Comparison of ENCODE assay signal across 8 mouse cellular contexts in genomic region chr9:23027377-23028313, GRCm38 (mm10).
DNase-seq lines count a peak whose midpoint lies in the region; ATAC-seq lines count a peak whose summit lies in the region.

No protein-coding gene starts in this region.

- H3K36me3 ChIP-seq in embryonic facial prominence, embryonic 14.5 days (ENCODE audit: control insufficient read depth, insufficient read depth, low read length), result no peaks in the 10 kb centered on the region
- H3K36me3 ChIP-seq in hindbrain, embryonic 10.5 days, result no peaks in the 10 kb centered on the region

- no peak overlapping the region for H3K4me3 ChIP-seq in embryonic facial prominence, embryonic 14.5 days (ENCODE audit: low read depth, low read length)
- no peak overlapping the region for H3K4me3 ChIP-seq in hindbrain, embryonic 10.5 days

- H3K9me3 ChIP-seq in embryonic facial prominence, embryonic 14.5 days (ENCODE audit: control insufficient read depth, low read length), result no peaks in the 10 kb centered on the region
- H3K9me3 ChIP-seq in hindbrain, embryonic 10.5 days, result no peaks in the 10 kb centered on the region

- H3K27ac ChIP-seq in embryonic facial prominence, embryonic 14.5 days (replicated peaks; ENCODE audit: low read depth, low read length), result no peak overlapping the region
- peak overlapping the region; percentile 45 for H3K27ac ChIP-seq in hindbrain, embryonic 10.5 days

- no peaks in the 10 kb centered on the region for H3K27me3 ChIP-seq in embryonic facial prominence, embryonic 14.5 days (replicated peaks; ENCODE audit: control insufficient read depth, insufficient read depth, low read length)
- peaks cover 12% of the 10 kb centered on the region; the same call in 1 of the 2 replicates for H3K27me3 ChIP-seq in hindbrain, embryonic 10.5 days (ENCODE audit: insufficient read depth, poor library complexity, severe bottlenecking)

- no peak overlapping the region for H3K4me2 ChIP-seq in embryonic facial prominence, embryonic 14.5 days (ENCODE audit: low read depth, low read length)

- peak; percentile 65 to 89 for DNase-seq in adrenal gland, adult (ENCODE audit: inconsistent age in 2 of 2, low spot score in 1 of 2)
- DNase-seq in adrenal gland, adult 8-10 months, result no peak
- peak; percentile 80 for DNase-seq in adrenal gland, postnatal 14 days
- peak; percentile 66 for DNase-seq in embryonic facial prominence, embryonic 14.5 days (ENCODE audit: low spot score)
- peak; percentile 59 for DNase-seq in hindbrain, embryonic 10.5 days (ENCODE audit: low spot score)
- peak; percentile 30 to 67 for DNase-seq in layer of hippocampus, adult 8-10 months (ENCODE audit: low spot score in 2 of 2)
- DNase-seq in lung, postnatal 36 days, result peak; percentile 81
- peak; percentile 36 to 39 for DNase-seq in right cerebral cortex, postnatal 36 days (ENCODE audit: low spot score in 2 of 2)

- H3K4me1 ChIP-seq in embryonic facial prominence, embryonic 14.5 days (ENCODE audit: control insufficient read depth, insufficient read depth, low read length), result peaks cover 5% of the 10 kb centered on the region; the same call in 1 of the 2 replicates
- peaks cover 12% of the 10 kb centered on the region for H3K4me1 ChIP-seq in hindbrain, embryonic 10.5 days (replicated peaks)

- no peak overlapping the region for H3K9ac ChIP-seq in embryonic facial prominence, embryonic 14.5 days (ENCODE audit: low read depth, low read length)

- 65% methylated on average over 9 of the region's 9 CpGs for WGBS in embryonic facial prominence, embryonic 14.5 days
- 53% methylated on average over 9 of the region's 9 CpGs for WGBS in hindbrain, embryonic 10.5 days

- 0 out of 2 replicates have a peak, but pooled peaks have one; percentile 12 for ATAC-seq in embryonic facial prominence, embryonic 14.5 days (ENCODE audit: low read depth)
